Mouse (Mus musculus) hindbrain, embryonic 16.5 days (tissue): ENCODE data around the gene Gm128. TPM values are rescaled to one million over a fixed set of nuclear protein-coding genes. Genes with fewer than 3 reads are reported as not detected.

Source experiments
- ATAC-seq: fragments of 200-750 bp; cut with Nextera tagmentation; 2 replicates; pipeline ENCODE4 v1.8.0; 2017; ENCODE audit warnings: moderate TSS enrichment, moderate library complexity
- H3K27ac ChIP-seq: fragments of 300-500 bp; sonication (generic); 2 replicates; pipeline ENCODE4 v1.5.1; 2014; ENCODE audit warnings: low read depth, mild to moderate bottlenecking, control low read depth, low read length, moderate library complexity
- H3K27me3 ChIP-seq: fragments of 300-500 bp; sonication (generic); replicated peaks from 2 replicates; pipeline ENCODE4 v1.6.1; 2014; ENCODE audit warnings: low read length; ENCODE audit not compliant: control insufficient read depth, insufficient read depth
- H3K36me3 ChIP-seq: fragments of 300-500 bp; sonication (generic); 2 replicates; pipeline ENCODE4 v1.6.1; 2014; ENCODE audit warnings: mild to moderate bottlenecking, low read length, moderate library complexity, mixed read lengths; ENCODE audit not compliant: control insufficient read depth, insufficient read depth
- H3K4me1 ChIP-seq: fragments of 300-500 bp; sonication (generic); 2 replicates; pipeline ENCODE4 v1.6.1; 2014; ENCODE audit warnings: low read depth, low read length; ENCODE audit not compliant: control insufficient read depth, insufficient read depth
- H3K4me2 ChIP-seq: fragments of 300-500 bp; sonication (generic); 2 replicates; pipeline ENCODE4 v1.6.1; 2014; ENCODE audit warnings: mild to moderate bottlenecking, low read length, control low read depth, moderate library complexity
- H3K4me3 ChIP-seq: fragments of 300-500 bp; sonication (generic); 2 replicates; pipeline ENCODE4 v1.5.1; 2014; ENCODE audit warnings: mild to moderate bottlenecking, low read length, control low read depth, moderate library complexity
- H3K9ac ChIP-seq: fragments of 300-500 bp; sonication (generic); 2 replicates; pipeline ENCODE4 v1.6.1; 2014; ENCODE audit warnings: low read depth, mild to moderate bottlenecking, control low read depth, low read length, moderate library complexity
- H3K9me3 ChIP-seq: fragments of 300-500 bp; sonication (generic); 2 replicates; pipeline ENCODE4 v1.6.1; 2014; ENCODE audit warnings: mild to moderate bottlenecking, low read length, moderate library complexity; ENCODE audit not compliant: control insufficient read depth
- whole genome bisulfite sequencing: fragments of 180-500 bp; shearing (Covaris S2); extraction: QIAGEN DNeasy Blood & Tissue Kit; methylation state at CpG from one replicate; pipeline ENCODE4 v1.1.7; 2014; 5-methylcytosine and 5-hydroxymethylcytosine counted together
- polyA plus RNA-seq: library from polyadenylated mRNA; unstranded; fragments of >200 nt; fragmentation: Nextera tagmentation; extraction: Ambion mirVana; gene quantifications from 2 replicates; pipeline ENCODE4 v1.2.1, GENCODE M21; 2015

Gm128 gene
- polyA plus RNA-seq, 1 experiment from 2014 or later: 0.30 TPM

GRCm38 (mm10) chr3:95275161-95275560, 33.8 kb upstream of the Gm128 start:
- H3K27me3 ChIP-seq: no peaks in the 10 kb centered on the region
- ATAC-seq: no peak

GRCm38 (mm10) chr3:95274453-95274852, 33.1 kb upstream of the Gm128 start:
- no peaks in the 10 kb centered on the region for H3K9me3 ChIP-seq
- no peak overlapping the region for H3K4me2 ChIP-seq
- no peak for ATAC-seq
- H3K27me3 ChIP-seq: no peaks in the 10 kb centered on the region
- H3K36me3 ChIP-seq: 0 out of 2 replicates have a peak, but pooled peaks cover 2% of the 10 kb centered on the region
- no peak overlapping the region for H3K4me3 ChIP-seq
- H3K9ac ChIP-seq: no peak overlapping the region
- H3K4me1 ChIP-seq: peaks cover under 1% of the 10 kb centered on the region; the same call in 1 of the 2 replicates
- H3K27ac ChIP-seq: no peak overlapping the region
- WGBS: 95% methylated on average over 4 of the region's 4 CpGs

More at GRCm38 (mm10) chr3:95275161-95275560, 33.8 kb upstream of the Gm128 start:
- no peak overlapping the region for H3K4me3 ChIP-seq
- no peak overlapping the region for H3K27ac ChIP-seq
- H3K4me1 ChIP-seq: peaks cover 2% of the 10 kb centered on the region; the same call in 1 of the 2 replicates
- H3K36me3 ChIP-seq: 0 out of 2 replicates have a peak, but pooled peaks cover 2% of the 10 kb centered on the region
- H3K4me2 ChIP-seq: no peak overlapping the region
- H3K9me3 ChIP-seq: no peaks in the 10 kb centered on the region
- H3K9ac ChIP-seq: no peak overlapping the region
- 88% methylated on average over 6 of the region's 6 CpGs for WGBS

DNA sequence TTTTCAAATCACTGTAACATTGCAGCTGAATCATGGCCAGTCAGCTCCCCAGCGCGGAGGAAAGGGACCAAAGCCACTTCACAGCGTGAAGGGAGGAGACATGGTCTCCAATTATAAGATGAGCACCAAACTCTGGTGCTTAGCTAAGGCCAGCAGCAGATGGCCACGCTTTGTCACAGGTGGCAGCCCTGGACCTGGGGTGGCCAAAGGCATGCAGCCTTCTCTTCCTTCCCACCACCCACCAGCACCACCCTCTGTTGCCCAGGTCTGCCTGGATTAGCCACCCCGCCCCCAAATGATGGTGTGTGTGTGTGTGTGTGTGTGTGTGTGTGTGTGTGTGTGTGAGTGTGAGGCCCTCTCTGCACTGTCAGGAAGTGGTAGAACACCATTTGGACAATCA, 32.1 kb upstream of the Gm128 start:
- no peak for ATAC-seq
- no peaks in the 10 kb centered on the region for H3K9me3 ChIP-seq
- H3K27ac ChIP-seq: no peak overlapping the region
- 0 out of 2 replicates have a peak, but pooled peaks cover 2% of the 10 kb centered on the region for H3K36me3 ChIP-seq
- H3K4me3 ChIP-seq: no peak overlapping the region
- no peaks in the 10 kb centered on the region for H3K27me3 ChIP-seq
- no peak overlapping the region for H3K4me2 ChIP-seq
- H3K9ac ChIP-seq: no peak overlapping the region
- no peaks in the 10 kb centered on the region for H3K4me1 ChIP-seq
- 98% methylated on average over 5 of the region's 5 CpGs for WGBS

- Histone ChIP-seq H3K4me2 (no peak overlapping the region), H3K36me3 (peaks cover 16% of the 10 kb centered on the region), H3K27me3 (no peaks in the 10 kb centered on the region), H3K9me3 (no peaks in the 10 kb centered on the region), H3K9ac (no peak overlapping the region), H3K4me1 (no peaks in the 10 kb centered on the region), H3K4me3 (no peak overlapping the region), H3K27ac (no peak overlapping the region)
- WGBS: 88% methylated on average over 12 of the region's 12 CpGs
- ATAC-seq: no peak
Observed at GRCm38 (mm10) chr3:95270766-95271364, 29.5 kb upstream of the Gm128 start.

- no peak for ATAC-seq
- Histone ChIP-seq H3K27ac (no peak overlapping the region), H3K4me2 (no peak overlapping the region), H3K27me3 (no peaks in the 10 kb centered on the region), H3K9ac (no peak overlapping the region), H3K4me1 (no peaks in the 10 kb centered on the region), H3K9me3 (no peaks in the 10 kb centered on the region), H3K4me3 (no peak overlapping the region), H3K36me3 (peaks cover 21% of the 10 kb centered on the region)
- 89% methylated on average over 5 of the region's 5 CpGs for WGBS
Observed at GRCm38 (mm10) chr3:95269789-95270188, 28.4 kb upstream of the Gm128 start.

DNA sequence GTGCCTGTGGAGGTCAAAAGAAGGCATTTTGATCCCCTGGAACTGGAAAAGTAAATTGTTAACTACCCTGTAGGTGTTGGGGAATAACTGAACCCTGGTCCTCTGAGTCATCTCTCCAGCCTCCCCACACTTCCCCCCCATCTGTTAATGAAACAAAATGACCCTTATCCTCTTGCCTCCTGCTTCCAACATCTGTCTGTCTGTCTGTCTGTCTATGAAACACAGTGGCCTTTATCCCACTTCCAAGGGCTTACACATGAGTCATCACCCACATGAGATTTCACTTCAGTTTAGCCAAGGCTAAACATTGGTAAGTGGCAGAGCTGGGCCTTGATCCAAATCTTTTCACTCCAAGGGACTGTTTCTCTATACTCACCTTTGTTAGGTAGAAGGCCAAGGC, 26.5 kb upstream of the Gm128 start:
- Histone ChIP-seq H3K4me3 (no peak overlapping the region), H3K9ac (no peak overlapping the region), H3K36me3 (peaks cover 29% of the 10 kb centered on the region), H3K27me3 (no peaks in the 10 kb centered on the region), H3K4me2 (no peak overlapping the region), H3K4me1 (no peaks in the 10 kb centered on the region), H3K27ac (no peak overlapping the region), H3K9me3 (no peaks in the 10 kb centered on the region)
- ATAC-seq: no peak

- H3K27me3 ChIP-seq: no peaks in the 10 kb centered on the region
- no peak overlapping the region for H3K9ac ChIP-seq
- no peak for ATAC-seq
- 98% methylated on average over 3 of the region's 3 CpGs for WGBS
- no peak overlapping the region for H3K4me2 ChIP-seq
- no peak overlapping the region for H3K27ac ChIP-seq
- H3K4me3 ChIP-seq: no peak overlapping the region
- H3K9me3 ChIP-seq: no peaks in the 10 kb centered on the region
- H3K36me3 ChIP-seq: peaks cover 33% of the 10 kb centered on the region
- no peaks in the 10 kb centered on the region for H3K4me1 ChIP-seq
Observed at GRCm38 (mm10) chr3:95266052-95266451, 24.7 kb upstream of the Gm128 start.

GRCm38 (mm10) chr3:95264724-95265123, 23.3 kb upstream of the Gm128 start:
- H3K36me3 ChIP-seq: peaks cover 35% of the 10 kb centered on the region
- H3K27me3 ChIP-seq: no peaks in the 10 kb centered on the region
- no peaks in the 10 kb centered on the region for H3K4me1 ChIP-seq
- H3K4me2 ChIP-seq: no peak overlapping the region
- WGBS: 72% methylated on average over 1 of the region's 1 CpGs
- no peak overlapping the region for H3K27ac ChIP-seq
- no peak overlapping the region for H3K9ac ChIP-seq
- no peaks in the 10 kb centered on the region for H3K9me3 ChIP-seq
- no peak for ATAC-seq
- H3K4me3 ChIP-seq: no peak overlapping the region

- Histone ChIP-seq H3K27ac (no peak overlapping the region), H3K9ac (no peak overlapping the region), H3K4me2 (no peak overlapping the region), H3K36me3 (peaks cover 48% of the 10 kb centered on the region), H3K4me3 (no peak overlapping the region), H3K4me1 (no peaks in the 10 kb centered on the region), H3K27me3 (no peaks in the 10 kb centered on the region), H3K9me3 (no peaks in the 10 kb centered on the region)
- peak; percentile 45; the same call in 1 of the 2 replicates for ATAC-seq
- 55% methylated on average over 11 of the region's 11 CpGs for WGBS
Observed at GRCm38 (mm10) chr3:95263089-95263739, 21.8 kb upstream of the Gm128 start.
